Mouse (Mus musculus) hindlimb bud, embryonic 11.5 days (tissue): Measurements from ENCODE around the gene Gm49322.
A peak's percentile ranks its signal among the peaks of the same experiment; 100 is the strongest.
"Not testable (repeated sequence)": the region's sequence is repeated elsewhere in the genome, so short reads cannot be mapped to it uniquely, and the experiment has no call there.

Source experiments
- DNase-seq: peaks from one replicate; pipeline ENCODE4 v3.0.0-alpha.2; 2012; ENCODE audit warnings: low read depth, low spot score; ENCODE audit errors: extremely low spot score

Gene Gm49322

GRCm38 (mm10) chr10:80605721-80606120 lies at the start of gene Gm49322:
Gene Gm49322 (plus strand): TSS chr10:80606021.
- DNase-seq = not testable (repeated sequence)

- no peak for DNase-seq
These were observed 48.4 kb upstream of the Gm49322 start for GRCm38 (mm10) chr10:80557346-80557965.

GRCm38 (mm10) chr10:80559431-80559830 lies 46.4 kb upstream of the Gm49322 start:
- no peak for DNase-seq

- DNase-seq = no peak
These were observed 45.2 kb upstream of the Gm49322 start for GRCm38 (mm10) chr10:80560621-80561020.

GRCm38 (mm10) chr10:80561116-80561944 lies 44.5 kb upstream of the Gm49322 start, which contains the start of gene Rexo1:
Gene Rexo1 (minus strand): TSS chr10:80561560.
- peak; percentile 78 for DNase-seq

- no peak for DNase-seq
These were observed 39.3 kb upstream of the Gm49322 start for GRCm38 (mm10) chr10:80566375-80567092.

GRCm38 (mm10) chr10:80568876-80569275 lies 36.9 kb upstream of the Gm49322 start:
- DNase-seq = no peak

- DNase-seq = no peak
These were observed 36.2 kb upstream of the Gm49322 start for GRCm38 (mm10) chr10:80569664-80570066.

- DNase-seq = no peak
These were observed 35.4 kb upstream of the Gm49322 start for GRCm38 (mm10) chr10:80570419-80570818.

- DNase-seq = no peak
These were observed 34.7 kb upstream of the Gm49322 start for GRCm38 (mm10) chr10:80570871-80571836.

- DNase-seq = no peak
These were observed 33.3 kb upstream of the Gm49322 start for GRCm38 (mm10) chr10:80572477-80572876.

- DNase-seq = no peak
These were observed 31.9 kb upstream of the Gm49322 start for GRCm38 (mm10) chr10:80573944-80574343.

- DNase-seq = no peak
These were observed 30.9 kb upstream of the Gm49322 start for GRCm38 (mm10) chr10:80574896-80575295.

GRCm38 (mm10) chr10:80575925-80576324 lies 29.9 kb upstream of the Gm49322 start:
- no peak for DNase-seq

GRCm38 (mm10) chr10:80576351-80577194 lies 29.2 kb upstream of the Gm49322 start:
- DNase-seq = no peak

GRCm38 (mm10) chr10:80577195-80578130 lies 28.4 kb upstream of the Gm49322 start, which contains the start of gene Klf16:
Gene Klf16 (minus strand): TSS chr10:80577321.
- DNase-seq = peak; percentile 77

- no peak for DNase-seq
These were observed 27.6 kb upstream of the Gm49322 start for GRCm38 (mm10) chr10:80578131-80578750.

GRCm38 (mm10) chr10:80578911-80579310 lies 26.9 kb upstream of the Gm49322 start:
- no peak for DNase-seq
